Mouse (Mus musculus) liver, embryonic 14.5 days (tissue): ENCODE results near the gene Cfap299.

ENCODE experiments used
- CTCF ChIP-seq: IDR thresholded peaks from 2 replicates; pipeline ENCODE4 v1.5.1; 2016; ENCODE audit warnings: antibody characterized with exemption, low read depth, control low read depth
- EP300 ChIP-seq: IDR thresholded peaks from 2 replicates; pipeline ENCODE4 v1.6.1; 2016; ENCODE audit warnings: antibody characterized with exemption, low read depth

- TF ChIP-seq CTCF (no peak), EP300 (no peak)
Observed at GRCm38 (mm10) chr5:98561301-98561700, 232.2 kb downstream of the Cfap299 start.
